Mouse (Mus musculus) testis, postnatal 14 days (tissue): ENCODE results near the gene Cd274.

ENCODE experiments used
- DNase-seq: peaks from one replicate; pipeline ENCODE4 v3.0.0; 2021; ENCODE audit warnings: low spot score

Gene Cd274

GRCm38 (mm10) chr19:29430953-29431352, 63.7 kb downstream of the Cd274 start:
- DNase-seq: no peak

GRCm38 (mm10) chr19:29436793-29437479, 69.7 kb downstream of the Cd274 start:
- no peak for DNase-seq
